Mouse (Mus musculus): Measurements from ENCODE around the gene Emid1.

- TF ChIP-seq CTCF (IDR thresholded peaks at IDR 0.05; ENCODE audit: extremely low read depth, insufficient read length, insufficient replicate concordance, low read depth, low read length) (no peak), POLR2A (IDR thresholded peaks at IDR 0.05; ENCODE audit: low read depth, low read length) (no peak)
These were observed 20.8 kb upstream of the Emid1 start for GRCm38 (mm10) chr11:5172861-5173260.

Measured in small intestine, adult 2 months (tissue).